Mouse (Mus musculus): Measurements from ENCODE around the gene Steap4. TPM values are rescaled to one million over a fixed set of nuclear protein-coding genes. Genes with fewer than 3 reads are reported as not detected.

The Steap4 gene
- polyA plus RNA-seq, 1 experiment: not detected

GRCm38 (mm10) chr5:7954838-7955237, 5.4 kb upstream of the Steap4 start:
- TF ChIP-seq MYOD1 (IDR thresholded peaks at IDR 0.05; ENCODE audit: control insufficient read depth in 1 of 3, insufficient read length in 2 of 3, low read depth in 2 of 3): no peak
- Histone ChIP-seq H3ac (ENCODE audit: control insufficient read depth, insufficient read length) (no peak overlapping the region), H3K36me3 (ENCODE audit: control insufficient read depth, insufficient read depth) (no peaks in the 10 kb centered on the region), H3K4me3 (no peak overlapping the region), H3K27me3 (ENCODE audit: control insufficient read depth, insufficient read depth, insufficient read length) (no peaks in the 10 kb centered on the region), H3K4me2 (ENCODE audit: low read depth) (no peak overlapping the region), H3K79me2 (ENCODE audit: control insufficient read depth, insufficient read depth) (no peaks in the 10 kb centered on the region)

GRCm38 (mm10) chr5:7955371-7955966, 4.8 kb upstream of the Steap4 start:
- Histone ChIP-seq H3K4me3 (no peak overlapping the region), H3K79me2 (ENCODE audit: control insufficient read depth, insufficient read depth) (no peaks in the 10 kb centered on the region), H3ac (ENCODE audit: control insufficient read depth, insufficient read length) (no peak overlapping the region), H3K36me3 (ENCODE audit: control insufficient read depth, insufficient read depth) (no peaks in the 10 kb centered on the region), H3K4me2 (ENCODE audit: low read depth) (no peak overlapping the region), H3K27me3 (ENCODE audit: control insufficient read depth, insufficient read depth, insufficient read length) (no peaks in the 10 kb centered on the region)
- no peak for TF ChIP-seq REST (IDR thresholded peaks at IDR 0.05; ENCODE audit: insufficient read depth, insufficient read length)
- TF ChIP-seq USF1 (IDR thresholded peaks at IDR 0.05; ENCODE audit: low read depth): no peak
- no peak for TF ChIP-seq TCF3 (IDR thresholded peaks at IDR 0.05; ENCODE audit: insufficient read length, low read depth)
- no peak for TF ChIP-seq CEBPB (IDR thresholded peaks at IDR 0.05; ENCODE audit: insufficient read depth, poor library complexity, severe bottlenecking)
- no peak for TF ChIP-seq POLR2AphosphoS2 (IDR thresholded peaks at IDR 0.05; ENCODE audit: insufficient read length, low read depth)
- no peak for TF ChIP-seq TCF12 (IDR thresholded peaks at IDR 0.05; ENCODE audit: insufficient read depth, poor library complexity, severe bottlenecking)
- TF ChIP-seq SRF (IDR thresholded peaks at IDR 0.05; ENCODE audit: control insufficient read depth, insufficient read length, low read depth): no peak
- TF ChIP-seq E2F4 (IDR thresholded peaks at IDR 0.05; ENCODE audit: insufficient read depth): no peak
- TF ChIP-seq MYOD1 (IDR thresholded peaks at IDR 0.05; ENCODE audit: control insufficient read depth in 1 of 3, insufficient read length in 2 of 3, low read depth in 2 of 3): no peak
- no peak for TF ChIP-seq MAX (IDR thresholded peaks at IDR 0.05; ENCODE audit: low read depth)
- no peak for TF ChIP-seq POLR2A (IDR thresholded peaks at IDR 0.05; ENCODE audit: insufficient read length, low read depth)

GRCm38 (mm10) chr5:7958061-7958460, 2.2 kb upstream of the Steap4 start:
- Histone ChIP-seq H3ac (ENCODE audit: control insufficient read depth, insufficient read length) (no peak overlapping the region), H3K36me3 (ENCODE audit: control insufficient read depth, insufficient read depth) (no peaks in the 10 kb centered on the region), H3K79me2 (ENCODE audit: control insufficient read depth, insufficient read depth) (no peaks in the 10 kb centered on the region), H3K4me2 (ENCODE audit: low read depth) (no peak overlapping the region), H3K27me3 (ENCODE audit: control insufficient read depth, insufficient read depth, insufficient read length) (no peaks in the 10 kb centered on the region), H3K4me3 (no peak overlapping the region)
- TF ChIP-seq SRF (IDR thresholded peaks at IDR 0.05; ENCODE audit: control insufficient read depth, insufficient read length, low read depth) (no peak), USF1 (IDR thresholded peaks at IDR 0.05; ENCODE audit: low read depth) (no peak), CEBPB (IDR thresholded peaks at IDR 0.05; ENCODE audit: insufficient read depth, poor library complexity, severe bottlenecking) (no peak), MAX (IDR thresholded peaks at IDR 0.05; ENCODE audit: low read depth) (no peak), POLR2A (IDR thresholded peaks at IDR 0.05; ENCODE audit: insufficient read length, low read depth) (no peak), POLR2AphosphoS2 (IDR thresholded peaks at IDR 0.05; ENCODE audit: insufficient read length, low read depth) (no peak), MYOG (IDR thresholded peaks at IDR 0.05; ENCODE audit: control insufficient read depth in 1 of 3, insufficient read depth in 1 of 3, insufficient read length in 2 of 3, low read depth in 2 of 3) (no peak), E2F4 (IDR thresholded peaks at IDR 0.05; ENCODE audit: insufficient read depth) (no peak)

- TF ChIP-seq CEBPB (IDR thresholded peaks at IDR 0.05; ENCODE audit: insufficient read depth, poor library complexity, severe bottlenecking) (no peak), POLR2AphosphoS2 (IDR thresholded peaks at IDR 0.05; ENCODE audit: insufficient read length, low read depth) (no peak), MAX (IDR thresholded peaks at IDR 0.05; ENCODE audit: low read depth) (no peak), MYOD1 (IDR thresholded peaks at IDR 0.05; ENCODE audit: control insufficient read depth in 1 of 3, insufficient read length in 2 of 3, low read depth in 2 of 3) (no peak), USF1 (IDR thresholded peaks at IDR 0.05; ENCODE audit: low read depth) (no peak), TCF12 (IDR thresholded peaks at IDR 0.05; ENCODE audit: insufficient read depth, poor library complexity, severe bottlenecking) (no peak), MYOG (IDR thresholded peaks at IDR 0.05; ENCODE audit: control insufficient read depth in 1 of 3, insufficient read depth in 1 of 3, insufficient read length in 2 of 3, low read depth in 2 of 3) (no peak), POLR2A (IDR thresholded peaks at IDR 0.05; ENCODE audit: insufficient read length, low read depth) (no peak), E2F4 (IDR thresholded peaks at IDR 0.05; ENCODE audit: insufficient read depth) (no peak), TCF3 (IDR thresholded peaks at IDR 0.05; ENCODE audit: insufficient read length, low read depth) (no peak), REST (IDR thresholded peaks at IDR 0.05; ENCODE audit: insufficient read depth, insufficient read length) (no peak), SRF (IDR thresholded peaks at IDR 0.05; ENCODE audit: control insufficient read depth, insufficient read length, low read depth) (no peak)
- Histone ChIP-seq H3ac (ENCODE audit: control insufficient read depth, insufficient read length) (no peak overlapping the region), H3K79me2 (ENCODE audit: control insufficient read depth, insufficient read depth) (no peaks in the 10 kb centered on the region), H3K4me3 (no peak overlapping the region), H3K27me3 (ENCODE audit: control insufficient read depth, insufficient read depth, insufficient read length) (no peaks in the 10 kb centered on the region), H3K36me3 (ENCODE audit: control insufficient read depth, insufficient read depth) (no peaks in the 10 kb centered on the region), H3K4me2 (ENCODE audit: low read depth) (no peak overlapping the region)
Measured at GRCm38 (mm10) chr5:7959286-7959685, 971 bp upstream of the Steap4 start.

GRCm38 (mm10) chr5:7961113-7961512, 856 bp downstream of the Steap4 start:
- Histone ChIP-seq H3K27me3 (ENCODE audit: control insufficient read depth, insufficient read depth, insufficient read length) (no peaks in the 10 kb centered on the region), H3K79me2 (ENCODE audit: control insufficient read depth, insufficient read depth) (no peaks in the 10 kb centered on the region), H3K4me2 (ENCODE audit: low read depth) (no peak overlapping the region), H3K36me3 (ENCODE audit: control insufficient read depth, insufficient read depth) (no peaks in the 10 kb centered on the region), H3K4me3 (no peak overlapping the region), H3ac (ENCODE audit: control insufficient read depth, insufficient read length) (no peak overlapping the region)
- TF ChIP-seq TCF12 (IDR thresholded peaks at IDR 0.05; ENCODE audit: insufficient read depth, poor library complexity, severe bottlenecking) (no peak), MYOD1 (IDR thresholded peaks at IDR 0.05; ENCODE audit: control insufficient read depth in 1 of 3, insufficient read length in 2 of 3, low read depth in 2 of 3) (no peak), MAX (IDR thresholded peaks at IDR 0.05; ENCODE audit: low read depth) (no peak), USF1 (IDR thresholded peaks at IDR 0.05; ENCODE audit: low read depth) (no peak), E2F4 (IDR thresholded peaks at IDR 0.05; ENCODE audit: insufficient read depth) (no peak), MYOG (IDR thresholded peaks at IDR 0.05; ENCODE audit: control insufficient read depth in 1 of 3, insufficient read depth in 1 of 3, insufficient read length in 2 of 3, low read depth in 2 of 3) (no peak), POLR2A (IDR thresholded peaks at IDR 0.05; ENCODE audit: insufficient read length, low read depth) (no peak), SRF (IDR thresholded peaks at IDR 0.05; ENCODE audit: control insufficient read depth, insufficient read length, low read depth) (no peak)

All from myocyte (in vitro differentiated cells).